Mouse (Mus musculus): ENCODE measurements at regions not wholly inside any gene's neighbourhood (a gene's known extent, or its start where the extent isn't known, plus 50 kb on each side); places are given as distances from the start of the nearest gene placed in this dataset.

DNA sequence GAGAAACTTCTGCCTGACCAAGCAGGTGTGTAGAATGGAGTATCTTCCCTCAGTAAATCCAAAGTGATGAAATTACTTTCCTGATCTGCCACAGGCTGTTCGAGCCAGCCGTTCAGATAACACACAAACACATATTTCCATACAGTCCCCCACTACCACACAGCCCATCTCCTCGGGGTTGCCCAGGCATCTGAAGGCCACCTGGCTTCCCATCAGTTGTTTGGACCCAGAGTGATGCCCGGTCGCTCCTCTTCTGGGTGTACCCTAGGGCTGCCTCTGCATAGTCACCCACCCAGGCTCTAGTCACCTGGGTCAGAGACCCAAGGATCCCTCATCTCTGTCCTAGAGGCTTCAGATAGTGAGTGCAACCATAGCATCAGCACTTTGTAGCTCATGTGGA is 107.9 kb downstream of the CK137956 start:
- no peak for DNase-seq

DNA sequence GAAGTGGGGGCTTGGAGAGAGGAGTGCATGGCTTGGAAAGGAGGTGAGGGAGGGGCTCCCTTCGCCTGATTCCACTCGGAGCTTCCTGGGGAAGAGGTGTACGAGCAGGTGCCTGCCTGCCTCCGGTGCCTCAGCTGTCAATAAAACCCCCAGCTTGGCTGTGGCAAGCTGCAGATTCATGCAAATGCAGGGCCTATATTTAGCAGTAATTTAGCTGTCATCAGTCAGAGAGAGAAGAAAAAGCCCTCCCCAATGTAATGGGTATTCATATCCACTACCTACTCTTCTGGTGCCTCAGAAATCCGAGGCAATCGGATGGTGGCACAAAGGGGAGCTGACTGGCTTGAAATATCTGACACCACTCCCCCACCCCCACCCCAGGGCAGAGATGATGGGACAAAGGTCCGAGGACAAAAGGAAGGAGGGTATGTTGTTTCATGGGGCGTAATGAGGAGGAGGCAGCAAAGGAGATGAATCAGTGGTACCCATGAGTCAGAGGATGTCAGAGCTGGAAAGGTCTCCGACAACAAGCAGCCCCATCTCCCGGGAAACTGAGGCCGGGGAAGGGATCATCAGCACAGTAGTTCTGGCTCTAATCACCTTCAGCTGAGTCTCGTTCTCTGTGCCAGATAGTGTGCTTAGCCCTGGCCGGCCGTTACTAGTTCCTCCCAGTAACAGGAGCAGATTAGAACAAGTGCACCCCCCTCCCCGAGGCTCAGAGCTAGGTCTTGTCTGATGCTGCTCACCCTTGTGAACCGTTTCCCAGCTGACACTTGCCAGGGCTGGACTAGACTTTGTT is 109.2 kb downstream of the CK137956 start:
- DNase-seq, result peak; percentile 28 to 34

DNA sequence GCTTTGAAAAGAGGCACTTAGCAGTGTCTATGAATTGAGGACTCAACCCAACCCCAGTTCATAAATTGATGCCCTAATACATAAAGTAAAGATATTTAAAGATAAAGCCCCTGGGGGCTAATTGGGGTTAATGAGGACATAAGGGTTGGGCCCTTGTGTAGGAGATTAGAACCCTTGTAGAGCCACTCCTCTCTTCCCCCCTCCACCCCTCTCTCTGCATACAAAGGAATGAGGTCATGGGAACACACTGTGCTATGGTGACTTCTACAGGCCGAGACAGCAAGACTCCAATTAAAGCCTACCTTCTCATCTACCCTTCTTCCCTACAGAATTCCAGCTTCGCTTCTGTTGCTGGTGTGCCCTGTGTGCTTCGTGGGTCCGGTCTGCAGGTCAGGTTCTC is 110.5 kb downstream of the CK137956 start:
- no peak for DNase-seq

DNA sequence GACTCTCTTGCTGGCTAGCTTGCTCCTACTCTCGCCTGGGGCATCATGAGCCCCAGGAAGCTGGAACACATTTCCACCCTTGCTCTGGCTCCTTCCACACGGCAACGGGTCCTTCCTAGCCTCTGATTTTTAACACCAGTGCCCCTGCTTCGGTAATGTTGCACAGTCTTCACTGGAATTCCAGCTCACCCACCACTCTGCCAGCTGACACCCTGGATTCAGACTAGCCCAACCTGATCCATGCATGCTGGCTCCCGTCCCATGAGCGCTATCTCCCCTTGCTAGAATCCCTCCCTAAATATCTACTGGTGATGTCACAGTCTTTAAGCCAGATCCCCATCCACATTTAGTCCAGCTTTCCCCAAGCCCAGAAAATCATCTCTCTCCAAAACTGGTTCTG is 111.2 kb downstream of the CK137956 start:
- DNase-seq, result no peak

DNA sequence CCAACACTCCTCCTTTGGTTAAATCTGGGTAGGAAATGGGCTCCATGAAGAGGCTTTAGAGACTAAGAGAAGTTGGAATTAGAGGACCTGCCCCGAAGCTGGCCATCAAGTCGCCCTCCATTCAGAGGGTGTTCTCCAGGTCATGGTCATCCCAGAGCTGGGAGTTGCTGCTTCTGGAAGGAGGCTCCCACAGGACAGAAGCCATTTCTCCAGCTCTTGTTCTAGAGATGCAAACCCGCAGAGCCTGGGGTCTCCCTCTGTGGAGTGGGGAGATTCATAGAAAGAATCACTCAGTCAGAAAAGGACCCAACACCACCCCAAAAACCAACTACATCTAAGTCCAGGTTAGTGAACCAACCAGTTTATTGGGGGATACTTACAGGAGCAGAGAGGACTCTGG is 112.2 kb downstream of the CK137956 start:
- DNase-seq, result no peak

DNA sequence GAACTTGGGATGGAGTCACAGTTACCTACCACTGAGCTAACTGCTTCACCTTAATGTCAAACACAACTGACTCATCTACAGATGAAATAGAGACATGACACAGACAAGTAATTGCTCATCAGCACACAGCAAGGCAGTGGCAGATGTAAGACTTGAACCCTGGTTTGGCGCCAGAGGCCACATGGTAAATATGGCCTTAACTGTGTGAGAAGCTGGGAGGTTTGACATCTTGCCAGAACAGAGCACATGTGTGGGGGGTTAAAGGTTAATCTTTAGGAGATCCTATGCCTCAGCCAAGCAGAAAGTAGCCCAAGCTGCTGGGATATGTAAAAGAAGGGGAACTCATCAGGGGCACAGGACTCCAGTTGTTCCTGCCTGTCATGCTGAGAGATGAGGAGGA is 114.9 kb downstream of the CK137956 start:
- no peak for DNase-seq

DNA sequence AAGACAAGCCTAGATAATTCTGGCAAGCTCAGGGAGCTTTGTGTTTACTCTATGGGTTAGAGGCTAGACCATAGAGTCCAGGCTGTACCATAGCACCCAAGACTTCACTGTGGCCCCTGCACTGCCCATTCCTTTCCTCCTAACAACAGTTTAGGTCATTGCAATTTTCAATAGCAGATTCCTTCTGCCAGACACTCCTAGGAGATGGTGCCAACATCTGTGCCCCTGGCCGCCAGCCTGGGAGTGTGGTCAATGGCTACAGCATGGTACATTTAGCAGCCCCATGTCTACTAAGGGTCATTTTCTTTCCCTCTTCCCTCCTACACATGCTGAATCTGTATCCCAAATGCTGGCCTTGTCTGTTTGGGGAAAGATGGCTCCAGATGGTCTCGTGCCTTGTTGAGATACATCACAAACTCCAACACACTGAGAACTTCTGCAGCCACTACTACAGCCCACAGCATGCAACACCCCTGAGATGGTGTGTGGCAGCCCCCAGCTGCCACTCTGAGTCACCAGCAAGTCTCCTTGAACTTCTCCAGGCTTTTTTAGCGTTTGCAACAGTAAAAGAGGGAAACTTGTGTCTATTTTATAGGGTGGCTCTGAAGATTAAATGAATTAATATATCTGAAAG is 115.9 kb downstream of the CK137956 start:
- no peak for DNase-seq

DNA sequence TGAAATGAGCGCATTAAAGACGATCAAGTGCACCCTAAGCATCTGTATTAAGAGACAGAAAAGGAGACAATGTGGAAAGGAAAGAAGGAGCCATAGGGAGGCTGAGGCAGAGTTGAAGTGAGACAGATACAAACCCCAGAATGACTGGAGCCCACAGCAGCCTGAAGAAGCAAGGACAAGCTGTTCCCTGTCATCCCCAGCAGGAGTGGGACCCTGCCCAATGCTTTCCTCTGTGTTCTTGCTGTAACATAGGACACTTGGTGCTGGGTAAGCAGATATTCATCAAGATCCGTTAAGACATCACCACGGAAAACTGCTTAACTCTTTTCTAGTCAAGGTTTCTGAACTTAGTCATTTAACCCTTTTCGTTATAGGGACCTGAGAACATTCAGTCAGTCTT is 121.4 kb downstream of the CK137956 start:
- DNase-seq, result no peak

DNA sequence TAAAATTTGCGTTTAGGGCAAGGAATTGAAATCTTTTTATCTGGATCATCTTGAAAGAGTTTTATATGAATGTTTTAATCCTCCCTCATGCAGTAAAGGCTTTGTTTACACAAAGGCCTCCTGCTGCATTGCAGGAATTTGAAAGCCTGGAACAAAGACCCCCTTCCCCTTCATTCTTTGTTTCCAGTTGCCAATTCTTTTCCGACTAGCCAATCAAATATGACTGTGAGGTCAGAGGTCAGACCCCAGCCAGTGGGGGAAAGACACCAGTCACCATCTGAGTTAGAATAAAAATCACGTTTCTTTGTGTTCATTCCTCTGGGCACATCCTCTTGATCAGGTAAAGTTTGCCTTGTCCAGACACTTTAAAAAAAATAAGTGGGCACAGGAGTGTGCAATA is 124.4 kb downstream of the CK137956 start:
- no peak for DNase-seq

DNA sequence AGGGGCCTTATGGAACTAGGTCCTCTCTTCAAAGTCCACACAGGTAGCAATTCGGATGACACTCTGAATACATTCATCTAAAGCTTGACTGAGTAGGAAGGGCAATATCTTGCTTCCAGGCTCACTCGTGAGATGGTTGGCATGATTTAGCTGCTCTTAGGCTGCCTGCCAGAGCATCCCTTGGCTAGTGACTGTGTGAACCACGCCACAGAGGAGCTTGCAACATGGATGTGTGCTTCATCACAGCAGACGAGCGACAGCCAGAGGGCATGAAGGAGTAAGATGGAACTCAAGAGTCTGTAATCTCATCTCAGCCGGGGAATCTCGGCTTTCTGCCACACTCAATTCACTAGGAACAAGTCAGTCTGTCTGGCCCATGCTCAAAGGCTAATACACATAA is 127.3 kb downstream of the CK137956 start:
- no peak for DNase-seq

DNA sequence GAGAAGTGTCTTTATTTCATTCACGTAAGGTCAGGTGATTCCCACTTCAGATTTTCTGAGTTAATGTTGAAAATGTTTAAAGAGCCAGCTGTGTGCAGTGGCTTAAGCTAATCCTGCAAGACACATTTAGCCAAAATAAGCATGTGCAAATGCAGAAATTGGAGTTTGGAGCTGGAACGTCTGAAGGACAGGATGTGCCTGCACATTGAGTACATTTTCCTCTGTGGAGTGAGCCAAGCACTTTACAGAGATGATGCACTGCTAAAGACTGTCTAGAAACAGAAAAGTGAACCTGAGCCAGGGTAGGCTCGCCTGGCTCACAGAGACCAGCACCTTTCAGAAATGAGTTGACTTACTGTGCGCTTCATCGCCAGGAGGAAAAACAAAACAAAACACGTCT is 137.1 kb downstream of the CK137956 start:
- DNase-seq, result no peak

DNA sequence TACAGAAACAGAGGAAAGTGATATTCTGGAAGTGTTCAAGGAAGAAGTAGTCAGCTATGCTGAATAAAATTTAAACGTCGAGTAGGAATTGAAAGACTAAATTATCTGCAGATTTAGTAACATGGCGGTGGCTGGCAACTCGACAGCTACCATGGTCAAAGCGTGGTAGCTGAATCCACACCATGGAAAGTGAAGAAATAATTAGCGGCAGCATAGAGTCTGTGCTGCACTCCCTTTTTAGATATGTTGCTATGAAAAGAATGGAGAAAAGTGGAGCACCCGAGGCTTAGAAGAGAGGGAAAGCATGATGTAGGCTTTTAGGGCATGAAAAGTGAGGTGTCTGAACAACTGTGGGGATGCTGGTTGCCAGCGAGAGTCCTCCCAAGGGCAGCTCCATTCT is 143.8 kb downstream of the CK137956 start:
- no peak for DNase-seq

DNA sequence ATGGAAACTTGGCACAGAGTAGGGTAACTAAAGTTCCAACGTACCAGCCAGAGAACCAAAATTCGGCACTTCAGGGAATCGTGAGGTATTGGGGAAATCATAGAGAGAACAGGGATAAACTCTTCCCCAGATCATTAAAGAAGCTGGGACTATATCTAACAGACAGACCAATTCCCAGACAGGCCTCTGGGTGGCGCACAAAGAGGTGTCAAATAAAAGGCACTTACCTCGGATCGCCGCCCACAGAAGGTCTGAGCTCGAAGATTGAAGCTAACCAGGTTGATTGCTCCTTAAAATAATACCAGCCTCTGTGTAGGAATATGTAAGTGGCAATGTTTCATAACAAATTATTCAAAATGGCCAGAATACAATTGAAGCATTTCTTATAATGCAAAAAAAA is 151.2 kb downstream of the CK137956 start:
- DNase-seq, result no peak

DNA sequence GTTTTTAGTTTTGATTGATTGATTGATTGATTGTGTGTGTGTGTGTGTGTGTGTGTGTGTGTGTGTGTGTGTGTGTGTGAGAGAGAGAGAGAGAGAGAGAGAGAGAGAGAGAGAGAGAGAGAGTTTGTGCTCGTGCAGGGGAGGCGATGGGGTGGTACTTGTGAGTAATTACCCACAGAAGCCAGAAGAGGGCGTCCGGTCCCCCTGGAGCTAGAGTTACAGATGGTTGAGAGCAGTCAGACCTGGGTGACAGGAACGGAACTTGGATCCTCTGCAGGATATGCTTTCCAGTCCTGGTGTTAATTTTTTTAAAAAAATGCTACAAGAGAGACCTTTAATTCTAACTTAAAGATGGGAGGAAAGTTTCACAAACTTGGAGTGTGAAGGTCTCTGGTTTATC is 151.7 kb downstream of the CK137956 start:
- no peak for DNase-seq

DNA sequence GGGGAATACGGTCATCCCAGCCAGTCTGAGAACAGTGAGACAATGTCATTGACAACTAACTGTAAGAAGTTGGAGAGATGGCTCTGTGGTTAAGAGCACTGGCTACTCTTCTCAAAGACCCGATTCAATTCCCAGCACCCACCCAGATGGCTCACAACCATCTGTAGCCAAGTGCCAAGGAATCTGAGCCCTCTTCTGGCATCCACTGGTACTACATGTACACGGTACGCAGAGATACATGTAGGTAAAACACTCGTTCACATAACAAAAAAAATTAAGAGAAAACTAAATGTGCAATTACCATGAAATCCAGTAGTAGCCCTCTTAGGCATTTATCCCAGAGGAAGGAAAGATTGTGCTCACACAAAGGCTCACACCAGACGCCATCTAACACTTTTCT is 156.1 kb downstream of the CK137956 start:
- DNase-seq, result no peak

DNA sequence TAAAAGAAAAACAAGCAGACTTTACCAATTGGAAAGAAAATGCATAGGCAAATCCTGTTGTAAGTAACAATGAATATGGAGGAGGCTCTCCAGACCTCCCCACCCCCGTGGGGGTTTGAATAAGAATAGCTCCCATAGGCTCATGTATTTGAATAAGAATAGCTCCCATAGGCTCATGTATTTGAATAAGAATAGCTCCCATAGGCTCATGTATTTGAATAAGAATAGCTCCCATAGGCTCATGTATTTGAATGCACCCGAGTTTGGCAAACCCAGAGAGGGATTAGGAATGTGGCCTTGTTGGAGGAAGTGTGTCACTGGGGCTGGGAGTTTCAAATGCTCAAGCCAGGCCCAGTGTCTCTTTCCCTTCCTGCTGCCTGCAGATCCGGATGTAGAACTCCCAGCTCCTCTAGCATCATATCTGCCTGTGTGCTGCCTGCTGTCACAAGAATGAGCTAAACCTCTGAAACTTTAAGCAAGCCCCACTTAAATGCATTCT is 158.7 kb downstream of the CK137956 start:
- no peak for DNase-seq

DNA sequence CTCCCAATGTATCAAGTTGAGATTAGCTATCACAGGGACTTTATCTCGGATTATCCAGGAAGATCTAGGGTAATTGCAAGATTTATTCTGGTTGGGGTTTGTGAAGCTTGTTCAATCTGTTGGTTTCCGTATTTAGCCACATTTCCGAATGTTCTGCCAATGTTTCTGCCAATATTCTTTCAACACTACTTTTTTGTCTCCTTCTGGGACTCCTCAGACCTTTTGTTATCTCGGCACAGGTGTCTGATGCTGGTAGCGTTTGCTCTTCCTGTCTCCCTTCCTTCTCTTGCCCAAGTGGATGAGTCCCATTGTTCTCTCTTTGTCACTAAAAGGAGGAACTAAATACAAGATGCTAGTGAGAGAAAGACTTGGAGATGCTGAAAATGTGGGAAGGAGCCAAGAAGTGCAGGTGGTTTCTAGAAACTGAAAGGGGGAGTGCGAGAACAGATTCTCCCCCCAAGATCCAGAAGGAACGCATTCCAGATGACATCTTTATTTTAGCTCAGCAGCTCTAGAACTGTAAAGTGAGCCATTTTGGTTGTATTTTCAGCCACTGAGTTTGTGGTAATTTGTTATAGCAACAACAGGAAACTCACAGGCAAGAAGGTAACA is 159.7 kb downstream of the CK137956 start:
- DNase-seq, result no peak

DNA sequence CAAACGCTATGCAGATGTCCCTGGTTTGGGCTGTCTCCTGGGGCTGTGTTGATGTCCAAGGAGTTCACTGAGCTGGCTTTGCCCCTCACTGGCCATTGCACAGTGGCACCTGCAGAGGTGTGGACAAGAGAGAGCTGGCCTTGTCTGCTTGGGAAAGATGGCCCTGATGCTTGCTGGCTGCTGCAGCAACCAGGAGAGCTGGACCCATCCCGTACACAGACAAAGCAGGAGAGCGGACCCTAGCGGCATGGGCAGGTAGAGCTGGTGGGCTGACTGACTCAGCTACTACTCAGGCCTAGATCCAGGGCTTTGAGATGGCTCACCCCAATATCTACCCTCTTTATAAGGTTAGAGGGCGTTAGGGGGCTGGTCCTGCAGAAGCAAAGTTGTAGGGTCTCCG is 161.7 kb downstream of the CK137956 start:
- DNase-seq, result no peak

DNA sequence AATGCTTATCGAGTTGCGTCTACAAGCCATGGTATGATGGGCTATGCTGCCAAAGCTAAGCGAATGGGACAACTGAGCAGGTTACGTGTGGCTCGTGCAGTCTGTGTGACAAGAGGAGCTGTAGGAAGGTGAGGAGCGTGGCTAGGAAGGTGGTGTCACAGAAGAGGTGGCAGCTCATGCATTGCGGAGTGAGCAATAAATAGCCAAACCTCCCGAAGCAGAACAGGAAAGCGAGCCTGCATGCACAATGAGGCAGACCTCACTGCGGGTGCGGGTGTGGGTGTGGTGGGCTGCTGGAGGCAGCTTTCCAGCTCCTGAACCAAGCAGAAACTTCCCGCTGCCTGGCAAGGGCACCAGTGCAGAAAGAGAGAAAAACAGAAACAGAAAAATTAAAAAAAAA is 181.5 kb downstream of the CK137956 start:
- peak; percentile 15 to 16 for DNase-seq

DNA sequence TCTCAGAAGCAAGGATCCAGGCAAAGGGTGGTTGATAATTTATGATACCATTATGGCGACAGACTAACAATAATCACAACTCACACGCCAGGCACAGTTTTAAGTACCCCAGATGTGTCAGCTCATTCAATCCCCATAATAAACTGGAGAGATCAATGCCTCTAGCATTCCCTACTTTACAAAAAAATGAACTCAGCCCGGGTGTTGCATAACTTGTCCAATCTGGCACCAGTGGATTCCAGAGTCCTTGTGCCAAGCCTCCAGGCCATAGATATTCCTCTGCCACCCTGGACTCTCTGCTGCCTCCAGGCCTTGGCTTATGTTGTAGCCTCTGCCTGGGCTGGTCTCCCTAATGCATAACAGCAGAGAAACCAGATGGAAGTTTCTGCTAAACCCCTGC is 185.0 kb downstream of the CK137956 start:
- DNase-seq, result no peak

DNA sequence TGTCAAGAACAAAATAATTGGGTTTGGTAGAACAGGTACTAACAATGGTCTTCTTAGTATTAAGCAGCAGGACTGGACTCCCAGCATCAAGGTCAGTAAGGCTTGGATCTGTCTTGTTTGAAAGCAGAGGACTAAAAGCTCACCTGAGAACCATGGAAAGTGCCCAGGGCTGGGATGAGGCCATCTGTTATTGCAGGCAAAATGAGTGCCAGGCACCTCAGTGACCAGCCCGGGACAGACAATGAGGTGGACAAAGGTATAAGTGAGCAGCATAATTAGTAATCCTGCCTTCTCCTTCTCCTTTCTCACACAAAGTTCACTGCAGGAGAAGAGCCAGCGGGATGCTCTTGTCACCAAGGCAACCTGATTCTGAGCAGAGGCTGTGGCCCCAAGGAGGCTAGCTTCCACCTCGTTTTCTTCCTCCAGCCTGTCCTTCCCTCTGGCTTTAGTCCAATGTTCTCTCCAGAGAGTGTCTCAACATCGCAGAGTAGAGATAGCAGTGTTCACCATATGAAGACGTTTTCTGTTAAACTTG is 198.7 kb downstream of the CK137956 start:
- DNase-seq, result no peak

DNA sequence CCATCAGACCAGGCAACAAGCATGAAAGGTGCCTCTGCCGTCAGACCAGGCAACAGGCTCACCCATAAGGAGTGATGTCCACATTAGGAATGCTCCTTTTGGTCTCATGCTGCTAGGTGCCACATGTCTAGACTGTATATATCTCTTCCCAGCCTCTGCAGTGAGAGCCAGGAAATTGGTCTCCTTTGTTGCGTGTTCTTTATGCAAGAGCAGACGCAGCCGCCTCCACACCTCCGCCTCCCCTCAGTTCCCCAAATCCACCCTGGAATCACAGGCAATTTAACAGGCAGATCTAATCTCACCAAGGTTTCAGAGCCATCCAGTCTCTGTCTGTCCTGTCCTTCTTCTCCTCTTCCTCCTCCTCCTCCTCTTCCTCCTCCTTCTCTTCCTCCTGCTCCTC is 207.0 kb downstream of the CK137956 start:
- peak; percentile 44 to 62 for DNase-seq

DNA sequence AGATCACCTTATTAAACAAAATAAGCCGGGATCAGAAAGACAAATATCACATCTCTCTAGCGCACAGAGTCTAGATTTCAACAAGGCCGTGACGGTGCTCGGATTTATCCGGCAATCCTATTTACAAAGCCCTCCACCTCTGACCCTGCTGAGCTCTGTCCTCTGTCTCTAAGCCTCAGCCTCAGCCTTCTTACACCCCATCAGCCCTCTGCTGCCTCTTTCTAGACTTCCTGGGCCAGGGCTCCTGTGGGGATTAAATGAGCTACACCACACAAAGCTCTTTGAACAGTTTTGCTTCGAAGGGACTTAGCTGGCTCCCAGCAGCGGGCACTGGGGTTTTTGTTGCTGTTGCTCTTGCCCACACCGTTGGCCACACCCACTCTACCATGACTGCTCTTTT is 211.8 kb downstream of the CK137956 start:
- no peak for DNase-seq

DNA sequence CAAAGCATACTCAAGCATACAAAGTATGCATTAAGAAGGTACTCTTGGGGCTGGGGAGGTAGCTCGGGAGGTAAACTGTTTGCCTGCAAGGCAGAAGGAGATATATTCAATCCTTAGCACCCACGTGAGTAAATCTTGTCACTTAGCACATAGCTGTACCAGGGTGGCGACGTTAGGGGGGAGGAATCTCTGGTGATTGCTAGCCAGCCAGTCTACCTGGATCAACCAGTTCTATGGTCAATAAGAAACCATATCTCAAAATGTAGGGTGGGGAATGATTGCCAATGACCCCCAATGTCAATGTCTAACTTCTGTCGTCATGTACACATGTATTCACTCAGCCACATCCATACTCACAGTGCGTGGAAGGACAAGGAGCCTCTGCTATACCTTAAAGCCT is 214.5 kb downstream of the CK137956 start:
- DNase-seq, result no peak

Data from layer of hippocampus, postnatal 36 days (tissue).